Mouse (Mus musculus) retina, adult 2 months (tissue): ENCODE results near the gene Elovl4.
A peak's percentile ranks its signal among the peaks of the same experiment; 100 is the strongest.

ENCODE experiments used
- DNase-seq: peaks from one replicate; pipeline ENCODE4 v3.0.0-alpha.2; 2012; ENCODE audit warnings: low read depth, low spot score

Gene Elovl4

DNA sequence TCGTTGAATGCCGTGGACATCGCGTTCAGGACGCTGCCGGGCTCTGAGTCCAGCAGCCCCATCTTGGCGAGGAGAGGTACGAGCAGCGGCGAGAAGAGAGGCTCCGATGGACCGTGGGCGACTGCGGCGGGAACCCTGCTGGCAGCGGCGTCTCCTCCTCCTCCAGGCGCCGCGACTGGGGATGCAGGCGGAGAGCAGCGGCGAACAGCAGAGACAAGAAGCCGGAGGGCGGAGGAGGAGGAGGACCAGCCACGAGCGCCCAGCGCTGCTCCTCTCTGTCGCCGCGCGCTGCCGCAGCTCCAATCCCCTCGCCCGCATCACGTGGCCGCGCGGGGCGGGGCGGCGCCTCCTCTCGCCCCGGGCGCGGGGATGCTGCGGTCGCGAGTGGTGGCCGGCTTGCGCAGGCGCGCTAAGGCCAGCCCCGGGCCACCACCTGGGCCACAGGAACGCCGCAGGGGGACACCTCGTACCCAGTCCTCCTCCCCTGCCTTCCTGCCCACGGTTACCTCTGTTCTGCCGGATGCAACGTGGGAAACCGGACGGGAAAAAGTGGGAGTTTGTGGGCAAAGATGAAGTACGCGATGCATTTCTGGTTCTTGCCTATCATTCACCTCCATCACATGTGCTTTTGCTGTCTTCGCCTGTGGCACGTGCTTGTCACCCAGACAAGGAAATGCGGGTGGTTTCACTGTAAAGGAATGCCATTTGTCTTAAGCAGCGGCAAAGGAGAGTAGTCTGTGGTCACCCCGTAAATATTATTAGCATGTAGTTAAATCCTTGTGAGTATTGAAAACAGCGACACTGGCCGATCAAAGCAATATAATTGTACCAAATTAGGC is at the start of gene Elovl4:
Elovl4 (minus strand) TSS at position 301 of the 839 bp plus-strand sequence.
- peak; percentile 81 for DNase-seq

- no peak for DNase-seq
These were observed 46.4 kb upstream of the Elovl4 start for GRCm38 (mm10) chr9:83852464-83852863.

DNA sequence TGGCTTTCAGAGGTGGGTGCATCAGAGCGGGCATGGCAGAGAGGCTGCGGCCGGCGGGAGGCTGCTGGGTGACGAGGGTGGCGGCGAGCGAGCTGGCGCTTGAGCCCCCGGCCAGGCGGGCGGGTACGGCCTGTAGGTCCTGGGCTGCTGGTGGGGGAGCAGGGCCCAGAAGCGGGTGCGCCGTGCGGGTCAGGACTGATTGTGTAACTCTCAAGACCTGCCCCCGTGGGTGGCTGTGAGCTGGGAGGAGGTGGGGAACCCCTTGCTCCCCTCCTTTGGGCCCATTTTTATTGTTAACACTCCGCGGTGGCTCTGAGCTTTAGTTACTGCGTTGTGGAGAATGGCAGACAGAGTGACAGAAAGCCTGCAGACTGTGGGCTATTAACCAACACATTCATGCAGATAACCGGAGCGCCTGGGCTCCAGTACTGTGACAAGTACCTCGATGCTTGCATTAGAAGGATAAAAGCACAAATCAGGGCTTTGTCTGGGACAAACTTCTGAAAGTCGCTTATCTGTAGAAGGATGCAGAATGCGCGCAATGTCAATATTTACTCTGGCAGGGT is 28.8 kb upstream of the Elovl4 start:
- DNase-seq, result no peak

- DNase-seq, result peak; percentile 64
These were observed 28.0 kb upstream of the Elovl4 start, which contains the start of gene Ttk for GRCm38 (mm10) chr9:83833811-83834747. TSS of gene Ttk (plus strand) at chr9:83834689.

DNA sequence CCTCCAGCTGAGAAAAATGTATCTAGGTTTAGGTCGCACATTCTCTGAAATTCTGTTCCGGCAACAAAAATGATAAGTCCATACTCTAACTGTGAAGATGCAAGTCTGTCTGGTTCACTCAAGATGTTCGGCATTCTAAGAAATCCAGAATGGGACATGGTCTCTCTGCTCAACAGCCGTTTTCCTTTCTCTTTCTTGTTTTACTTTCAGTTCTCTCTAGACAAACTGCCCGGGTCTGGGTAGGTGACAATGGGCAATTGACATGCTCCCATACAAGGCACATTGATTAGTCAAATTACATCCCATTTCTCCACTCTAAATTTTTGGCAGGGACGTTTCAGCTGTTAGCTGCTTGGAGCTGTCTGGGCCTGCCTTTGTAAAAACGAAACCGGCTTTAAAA is 25.1 kb upstream of the Elovl4 start:
- DNase-seq, result no peak

DNA sequence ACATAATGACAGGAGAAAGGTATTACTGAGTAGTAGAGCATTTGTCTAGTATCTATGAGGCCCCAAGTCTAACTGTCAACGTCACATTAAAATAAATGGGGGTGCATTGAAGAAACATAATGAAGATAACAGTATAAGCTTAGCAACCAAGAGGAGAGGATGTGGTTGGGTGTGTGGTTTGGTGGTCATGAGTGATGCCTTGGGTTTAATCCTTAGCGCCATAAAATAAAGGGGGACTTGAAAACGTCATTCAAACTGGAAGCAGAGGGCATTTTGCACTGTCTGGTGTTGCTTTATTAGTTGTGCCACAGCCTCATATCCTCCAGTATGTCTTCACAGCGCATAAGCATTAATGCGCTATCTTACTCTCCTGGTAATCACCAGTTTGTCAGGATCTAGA is 23.8 kb upstream of the Elovl4 start:
- DNase-seq, result no peak

DNA sequence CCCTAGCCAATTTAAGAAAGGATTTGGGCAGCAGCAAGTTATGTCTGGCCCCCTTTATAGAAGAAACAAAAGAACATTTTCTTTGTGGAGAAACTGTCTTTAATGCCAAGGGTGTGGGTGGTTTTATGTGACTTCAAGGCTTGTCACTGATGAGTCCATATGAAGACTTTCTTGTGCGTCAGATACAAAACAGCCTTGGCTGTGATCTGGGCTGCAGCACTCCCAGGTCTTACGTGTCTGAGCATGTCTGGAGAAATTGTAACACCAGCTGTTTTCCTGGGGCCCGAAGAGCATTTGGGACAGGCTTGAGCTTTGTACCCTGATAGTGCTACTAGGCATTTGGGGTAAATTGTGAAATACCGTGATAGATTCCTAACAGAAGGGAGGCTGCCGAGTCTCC is 16.8 kb upstream of the Elovl4 start:
- no peak for DNase-seq

DNA sequence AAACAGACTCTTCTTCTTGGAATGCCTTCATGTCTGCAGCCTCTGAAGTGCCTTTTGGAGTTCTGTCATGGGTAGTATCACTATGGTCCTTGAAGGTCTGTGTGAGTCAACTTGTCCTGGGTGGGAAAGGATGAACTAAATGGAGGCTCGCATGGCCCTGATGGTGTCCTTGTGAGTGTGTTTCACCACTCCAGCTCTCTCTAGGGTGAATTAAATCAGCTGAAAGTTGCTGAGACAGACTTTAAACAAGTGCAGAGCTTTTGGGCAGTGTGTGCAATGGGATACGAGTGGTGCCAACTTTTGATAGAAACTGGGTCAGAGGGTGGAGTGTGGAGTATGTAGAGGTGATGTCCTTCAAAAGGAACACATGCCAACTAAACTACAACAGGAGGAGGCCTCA is 14.9 kb upstream of the Elovl4 start:
- DNase-seq, result no peak

DNA sequence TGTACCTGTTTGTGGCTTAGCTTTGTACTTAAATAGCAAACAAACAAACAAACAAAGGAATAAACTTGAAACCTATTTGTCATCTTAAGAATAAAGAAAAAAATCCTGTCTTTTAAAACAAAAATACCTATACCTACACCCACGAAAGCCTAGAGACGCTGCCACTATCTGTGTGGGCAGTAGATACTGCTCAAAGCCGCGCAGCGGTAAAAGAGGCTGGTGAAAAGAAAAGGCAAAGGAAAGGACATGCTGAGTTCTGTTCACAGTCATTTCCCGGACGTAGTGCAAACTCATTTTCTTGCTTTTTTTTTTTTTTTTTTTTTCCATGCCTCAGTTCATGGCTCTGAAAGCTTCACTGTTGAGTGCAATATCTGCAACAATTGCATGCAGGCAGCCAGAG is 13.1 kb upstream of the Elovl4 start:
- no peak for DNase-seq

DNA sequence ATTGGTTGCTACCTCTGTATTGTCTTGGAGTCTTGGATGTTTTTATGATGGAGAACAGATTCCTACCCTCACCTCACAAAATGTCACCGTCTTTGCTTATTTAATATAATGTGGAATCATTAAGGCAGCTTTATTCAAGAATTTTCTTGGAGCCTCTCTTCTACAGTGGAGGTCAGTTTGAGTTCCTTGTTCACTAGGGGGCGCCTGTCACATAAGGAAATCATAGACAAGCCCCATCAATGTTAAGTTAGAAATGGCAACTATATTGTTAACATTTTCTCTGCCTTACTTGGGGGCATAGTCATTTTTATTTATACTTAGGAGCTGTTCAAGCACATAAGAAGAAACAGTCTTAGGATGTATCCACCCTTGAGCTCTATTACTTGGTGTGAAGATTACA is 1.5 kb upstream of the Elovl4 start:
- no peak for DNase-seq

- no peak for DNase-seq
These were observed 707 bp downstream of the Elovl4 start for GRCm38 (mm10) chr9:83805164-83805976.

DNA sequence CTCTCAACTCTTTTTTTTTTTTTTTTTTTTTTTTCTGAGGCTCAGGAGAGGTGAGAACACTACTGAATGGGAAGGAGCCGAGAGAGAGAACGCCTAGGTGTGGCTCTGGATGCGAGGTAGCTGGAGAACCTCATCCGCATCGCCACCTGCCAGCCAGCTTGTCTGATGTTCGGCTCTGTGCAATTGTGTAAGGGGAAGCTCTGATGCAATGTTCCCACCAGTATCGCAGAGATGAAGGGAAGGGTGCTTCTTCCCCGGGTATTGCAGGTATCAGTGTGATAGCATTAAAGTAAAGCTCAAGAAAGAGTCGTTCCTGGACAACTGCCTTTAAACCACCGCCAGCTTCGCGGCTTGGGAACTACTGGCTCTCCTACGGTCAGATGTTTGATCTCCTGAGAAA is 1.7 kb downstream of the Elovl4 start:
- DNase-seq, result no peak

GRCm38 (mm10) chr9:83797898-83798297 is 8.2 kb downstream of the Elovl4 start:
- DNase-seq, result no peak

DNA sequence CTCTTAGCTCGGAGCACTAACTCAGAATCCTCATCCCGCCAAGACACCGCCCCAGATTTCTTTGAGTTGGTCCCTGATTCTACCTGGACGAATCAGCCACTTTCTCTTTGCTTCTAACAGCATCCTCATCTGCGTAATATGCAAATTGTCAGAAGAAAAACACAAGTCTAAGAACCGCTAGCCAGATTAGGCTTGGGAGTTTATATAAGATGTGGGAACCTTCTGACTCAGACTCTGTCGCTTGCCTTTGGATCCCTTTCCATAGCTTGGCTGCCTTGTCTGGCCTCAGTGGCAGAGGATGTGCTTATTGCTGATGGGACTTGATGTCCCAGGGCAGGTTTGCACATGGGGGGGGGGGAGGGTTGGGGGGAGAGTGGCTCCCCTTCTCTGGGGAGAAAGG is 9.2 kb downstream of the Elovl4 start:
- no peak for DNase-seq

- DNase-seq, result no peak
These were observed 16.8 kb downstream of the Elovl4 start for GRCm38 (mm10) chr9:83789326-83789725.

DNA sequence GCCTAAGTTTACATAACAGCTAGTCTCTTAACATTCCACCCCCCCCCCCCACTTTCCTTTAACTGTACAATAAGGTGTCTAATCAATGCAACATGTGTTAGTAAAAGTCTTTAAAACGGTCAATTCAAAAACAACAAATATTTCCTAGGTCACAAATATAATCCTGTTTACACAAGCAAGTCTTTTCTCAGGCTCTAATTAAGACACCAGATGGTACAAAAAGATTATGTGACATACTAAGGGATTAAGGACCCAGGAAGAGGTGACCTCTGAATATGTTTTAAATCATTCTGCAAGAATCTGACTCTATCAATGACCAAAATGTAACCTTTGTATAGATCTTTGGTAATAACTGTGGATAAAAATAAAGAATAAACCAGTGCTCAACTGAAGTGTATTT is 20.6 kb downstream of the Elovl4 start:
- DNase-seq, result peak; percentile 71

GRCm38 (mm10) chr9:83778317-83778960 is 27.6 kb downstream of the Elovl4 start:
- no peak for DNase-seq

DNA sequence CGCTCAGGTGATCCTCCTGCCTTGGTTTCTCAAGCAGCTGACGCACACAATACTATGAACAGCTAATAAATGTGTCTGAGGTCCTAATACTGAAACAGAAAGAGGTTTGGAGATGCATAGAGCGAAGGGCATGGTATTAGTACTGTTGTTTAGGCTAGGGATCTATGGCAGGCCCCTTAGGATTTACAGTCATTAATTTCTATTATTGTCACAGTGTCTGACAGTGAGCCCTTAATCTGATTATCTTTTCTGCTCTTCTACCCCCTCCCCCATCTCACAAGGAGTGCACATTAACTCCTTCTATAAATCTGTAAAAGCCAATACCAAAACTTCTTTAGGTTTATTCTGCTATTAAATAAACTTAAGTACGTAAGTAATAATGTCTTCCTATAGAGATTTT is 44.8 kb downstream of the Elovl4 start:
- peak; percentile 73 for DNase-seq

GRCm38 (mm10) chr9:83731877-83732276 is 74.2 kb downstream of the Elovl4 start:
- no peak for DNase-seq

- no peak for DNase-seq
These were observed 75.2 kb downstream of the Elovl4 start for GRCm38 (mm10) chr9:83730836-83731235.
